Mouse (Mus musculus): ENCODE measurements around the gene Tph2.
"Not testable (repeated sequence)": the region's sequence is repeated elsewhere in the genome, so short reads cannot be mapped to it uniquely, and the experiment has no call there.

Tph2 gene

GRCm38 (mm10) chr10:115184697-115185096 lies at the start of gene Tph2:
TSS of gene Tph2 (minus strand) at chr10:115185022.
- DNase-seq (ENCODE audit: low spot score): peak; percentile 54

GRCm38 (mm10) chr10:115233798-115234197 lies 49.0 kb upstream of the Tph2 start:
- no peak for DNase-seq (ENCODE audit: low spot score)

DNA sequence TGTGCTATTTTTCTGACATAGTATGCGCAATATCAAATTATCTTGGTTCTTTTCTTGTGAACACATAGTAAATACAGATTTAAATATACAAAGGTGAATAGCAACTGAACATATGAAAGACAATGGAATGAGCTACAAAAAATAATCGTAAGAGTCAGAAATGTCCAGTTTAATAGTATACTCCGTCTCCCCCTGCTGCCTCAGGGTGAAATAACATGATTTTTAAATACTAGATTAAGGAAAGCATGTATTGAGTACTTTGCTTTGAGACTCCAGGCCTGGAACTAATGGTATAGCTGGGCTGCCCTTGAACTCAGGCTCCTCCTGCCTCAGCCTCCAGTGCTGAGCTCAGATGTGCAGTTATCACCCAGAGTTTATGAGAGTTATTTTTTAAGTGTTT lies 47.7 kb upstream of the Tph2 start:
- DNase-seq (ENCODE audit: low spot score): no peak

DNA sequence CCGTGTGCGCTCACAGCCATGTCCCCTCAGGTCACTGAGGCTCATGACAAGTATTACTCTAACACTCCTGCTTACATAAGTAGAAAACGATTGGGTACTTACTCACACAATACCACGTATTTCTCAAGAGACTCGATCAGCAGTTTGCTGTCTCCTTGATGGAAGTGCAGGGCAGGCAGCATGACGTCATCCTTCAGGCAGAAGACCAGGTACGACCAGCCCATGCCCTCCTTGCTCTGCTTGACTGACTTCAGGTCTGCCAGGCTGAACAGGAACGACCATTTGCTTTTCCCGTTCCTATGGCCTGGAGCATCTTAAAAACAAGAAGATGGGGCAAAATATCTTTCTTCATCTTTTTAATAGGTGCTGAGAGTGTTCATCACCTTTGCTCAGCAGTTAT lies 44.2 kb upstream of the Tph2 start:
- DNase-seq (ENCODE audit: low spot score): no peak

DNA sequence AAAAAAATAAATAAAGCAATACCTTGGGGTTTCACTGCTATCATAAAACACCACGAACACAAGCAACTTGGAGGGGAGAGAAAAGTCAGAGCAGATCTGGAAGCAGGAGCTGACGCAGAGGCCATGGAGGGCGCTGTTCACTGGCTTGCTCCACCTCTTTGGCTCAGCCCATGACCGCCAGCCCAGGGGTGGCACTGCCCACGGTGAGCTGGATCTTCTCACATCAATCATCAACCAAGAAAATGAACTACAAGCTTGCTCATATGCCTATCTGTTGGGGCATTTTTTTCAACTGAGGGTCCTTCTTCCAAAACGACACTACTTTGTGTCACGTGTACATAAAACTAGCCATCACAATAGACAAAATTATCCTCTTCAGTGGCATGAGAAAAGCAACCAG lies 41.8 kb upstream of the Tph2 start:
- DNase-seq (ENCODE audit: low spot score): no peak

DNA sequence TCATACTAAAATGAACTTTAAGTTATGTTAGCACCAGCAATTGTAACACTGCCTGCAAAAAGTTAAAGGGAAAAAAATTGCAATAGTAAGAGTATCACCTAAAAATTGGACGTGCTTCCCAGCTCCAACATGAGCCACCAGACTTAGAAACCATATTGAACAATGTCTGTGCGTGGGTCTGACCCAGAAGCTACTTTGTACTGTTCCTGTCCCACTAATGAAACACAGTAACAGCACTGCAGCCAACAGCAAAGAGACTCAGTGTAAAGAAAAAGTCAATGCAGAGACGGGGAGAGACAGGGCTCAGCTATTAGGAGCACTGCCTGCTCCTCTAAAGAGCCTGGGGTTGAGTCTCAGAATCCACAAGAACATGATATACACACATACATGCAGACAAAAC lies 39.0 kb upstream of the Tph2 start:
- DNase-seq (ENCODE audit: low spot score): no peak

- no peak for DNase-seq (ENCODE audit: low spot score)
Observed at GRCm38 (mm10) chr10:115212916-115213580, 28.2 kb upstream of the Tph2 start.

GRCm38 (mm10) chr10:115205825-115206224 lies 21.0 kb upstream of the Tph2 start:
- DNase-seq (ENCODE audit: low spot score): no peak

- DNase-seq (ENCODE audit: low spot score): no peak
Observed at GRCm38 (mm10) chr10:115205284-115205683, 20.5 kb upstream of the Tph2 start.

- DNase-seq (ENCODE audit: low spot score): no peak
Observed at GRCm38 (mm10) chr10:115191214-115191613, 6.4 kb upstream of the Tph2 start.

DNA sequence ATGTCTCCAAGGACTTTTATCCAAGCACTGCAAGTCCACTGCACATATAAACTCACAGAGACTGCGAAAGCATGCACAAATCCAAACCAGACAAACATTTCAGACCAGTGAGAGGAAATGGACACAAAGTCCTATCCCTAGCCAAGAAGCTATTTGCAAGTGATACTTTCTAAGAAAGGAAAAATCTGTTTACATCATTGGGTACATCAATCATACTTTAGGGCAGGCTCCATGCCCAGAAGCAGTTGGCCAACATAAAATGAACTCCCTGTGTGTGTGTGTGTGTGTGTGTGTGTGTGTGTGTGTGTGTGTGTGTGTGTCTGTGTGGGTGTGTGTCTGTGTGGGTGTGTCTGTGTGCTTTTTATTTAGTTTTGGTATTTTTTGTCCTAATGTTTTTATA lies 2.6 kb upstream of the Tph2 start:
- no peak for DNase-seq (ENCODE audit: low spot score)

DNA sequence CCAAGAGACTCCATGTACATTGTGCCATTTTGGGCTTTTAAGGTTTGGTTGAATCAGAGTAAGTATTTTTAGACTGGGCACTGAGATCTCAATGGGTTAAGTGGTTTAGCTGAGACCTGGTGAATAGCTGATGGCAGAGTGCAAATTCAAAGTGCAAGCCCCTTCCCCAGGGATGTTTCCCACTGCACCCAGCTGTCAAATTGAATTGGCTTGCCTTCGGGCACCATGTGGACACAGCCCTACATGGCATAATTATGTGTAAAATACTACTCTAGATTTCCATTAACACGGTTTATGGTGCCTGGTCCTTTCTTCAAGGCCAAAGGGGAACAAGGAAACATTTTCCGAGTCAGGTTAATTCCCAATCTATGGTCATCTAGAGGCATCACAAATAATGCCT lies 3.8 kb downstream of the Tph2 start:
- no peak for DNase-seq (ENCODE audit: low spot score)

GRCm38 (mm10) chr10:115178019-115178418 lies 6.8 kb downstream of the Tph2 start:
- not testable (repeated sequence) for DNase-seq (ENCODE audit: low spot score)

DNA sequence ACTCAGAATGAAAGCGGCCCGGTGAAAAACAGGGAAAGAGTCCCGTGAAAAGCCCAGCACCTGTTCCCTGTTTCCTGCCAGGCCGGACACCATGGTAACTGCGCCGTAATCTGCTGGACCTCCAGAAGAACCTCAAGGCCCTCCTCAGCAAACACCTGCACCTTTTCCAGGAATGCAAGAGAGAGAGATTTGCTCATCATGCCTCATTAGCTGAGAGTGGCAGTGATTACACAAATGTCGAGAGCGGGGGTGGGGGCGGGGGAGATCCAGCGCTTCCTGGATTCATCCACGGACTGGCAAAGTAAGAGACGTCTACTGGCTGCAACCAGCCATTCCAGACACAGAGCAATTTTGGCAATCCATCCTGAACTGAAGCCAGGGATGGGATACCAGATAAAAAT lies 9.2 kb downstream of the Tph2 start:
- no peak for DNase-seq (ENCODE audit: low spot score)

GRCm38 (mm10) chr10:115173336-115173735 lies 11.5 kb downstream of the Tph2 start:
- no peak for DNase-seq (ENCODE audit: low spot score)

GRCm38 (mm10) chr10:115171351-115171818 lies 13.4 kb downstream of the Tph2 start:
- no peak for DNase-seq (ENCODE audit: low spot score)

GRCm38 (mm10) chr10:115170496-115171350 lies 14.1 kb downstream of the Tph2 start:
- no peak for DNase-seq (ENCODE audit: low spot score)

DNA sequence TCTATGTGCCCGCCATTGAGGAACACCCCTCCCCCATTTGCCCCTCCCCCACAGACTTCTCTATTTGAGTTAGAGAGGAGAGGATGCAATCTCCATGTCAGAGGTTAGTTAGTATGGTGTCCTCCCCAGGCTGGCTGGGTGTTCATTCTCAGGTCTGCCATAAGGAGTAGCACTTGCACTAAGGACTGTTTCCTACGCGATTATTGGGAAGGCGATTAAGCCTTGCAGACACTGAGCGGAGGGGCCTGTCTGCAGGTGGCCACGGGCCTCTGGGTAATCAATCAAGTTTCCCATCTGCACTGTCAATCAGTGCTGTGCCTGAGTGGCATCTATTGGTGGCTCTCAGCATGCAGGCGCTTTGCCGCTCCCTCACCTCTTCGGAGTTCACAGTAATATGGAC lies 15.4 kb downstream of the Tph2 start:
- DNase-seq (ENCODE audit: low spot score): no peak

GRCm38 (mm10) chr10:115160289-115160688 lies 24.5 kb downstream of the Tph2 start:
- DNase-seq (ENCODE audit: low spot score): no peak

- no peak for DNase-seq (ENCODE audit: low spot score)
Observed at GRCm38 (mm10) chr10:115147308-115147707, 37.5 kb downstream of the Tph2 start.

- no peak for DNase-seq (ENCODE audit: low spot score)
Observed at GRCm38 (mm10) chr10:115146257-115146898, 38.4 kb downstream of the Tph2 start.

DNA sequence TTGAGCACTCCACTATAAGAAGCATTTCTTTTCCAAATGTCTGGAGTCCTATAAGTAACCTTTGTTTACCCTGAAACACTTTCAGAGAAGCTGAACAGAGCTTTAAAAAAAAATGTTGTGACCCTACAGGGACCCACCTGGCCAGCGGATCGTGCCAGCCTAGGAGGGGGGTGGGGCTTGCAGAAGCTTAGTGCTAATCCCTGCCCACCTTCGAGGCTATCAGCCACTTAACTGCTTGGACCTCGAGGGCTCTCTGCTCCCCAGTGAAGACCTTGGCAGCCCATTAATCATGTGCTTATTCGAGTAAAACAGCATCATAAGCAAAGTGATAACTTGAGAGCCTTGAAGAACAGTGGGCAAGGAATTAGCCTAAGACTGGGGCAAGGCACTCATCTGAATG lies 40.3 kb downstream of the Tph2 start:
- DNase-seq (ENCODE audit: low spot score): no peak

DNA sequence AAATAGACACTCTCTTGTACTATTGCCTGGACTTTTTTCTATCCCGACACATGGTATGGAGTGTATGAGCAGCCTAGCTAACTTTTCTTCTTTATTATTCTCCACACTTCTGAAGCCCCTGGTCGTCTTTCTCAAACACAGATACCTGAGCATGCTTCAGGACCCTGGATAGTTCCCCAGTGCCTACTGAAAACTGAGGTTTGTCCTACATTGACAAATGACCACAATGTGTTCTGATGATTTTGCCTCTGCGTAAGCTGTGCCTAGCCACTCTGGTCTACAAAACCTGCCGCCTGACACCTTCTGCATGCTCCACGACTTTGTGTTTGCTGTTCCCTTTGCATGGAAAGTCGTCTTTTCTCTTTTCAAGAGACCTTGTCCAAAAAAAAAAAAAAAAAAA lies 41.2 kb downstream of the Tph2 start:
- DNase-seq (ENCODE audit: low spot score): no peak
